Mouse (Mus musculus) embryonic facial prominence, embryonic 11.5 days (tissue): ENCODE measurements around the gene Arl2. TPM values are rescaled to one million over a fixed set of nuclear protein-coding genes. Genes with fewer than 3 reads are reported as not detected.
"Not testable (repeated sequence)": the region's sequence is repeated elsewhere in the genome, so short reads cannot be mapped to it uniquely, and the experiment has no call there.

Experiments used
- ATAC-seq: fragments of 200-750 bp; cut with Nextera tagmentation; replicated peaks from 2 replicates; pipeline ENCODE4 v1.8.0; 2017; ENCODE audit warnings: low read depth; ENCODE audit not compliant: insufficient number of reproducible peaks, low FRiP score, low TSS enrichment
- DNase-seq: peaks from one replicate; pipeline ENCODE4 v3.0.0-alpha.2; 2015; ENCODE audit warnings: low spot score
- H3K27ac ChIP-seq: fragments of 300-500 bp; sonication (generic); replicated peaks from 2 replicates; pipeline ENCODE4 v1.5.1; 2014; ENCODE audit warnings: mild to moderate bottlenecking, low read depth, low read length, control low read depth
- H3K27me3 ChIP-seq: fragments of 300-500 bp; sonication (generic); 2 replicates; pipeline ENCODE4 v1.6.1; 2014; ENCODE audit warnings: mild to moderate bottlenecking, low read length, moderate library complexity, mixed read lengths; ENCODE audit not compliant: control insufficient read depth, insufficient read depth
- H3K36me3 ChIP-seq: fragments of 300-500 bp; sonication (generic); replicated peaks from 2 replicates; pipeline ENCODE4 v1.6.1; 2014; ENCODE audit warnings: low read depth, mild to moderate bottlenecking, low read length, moderate library complexity, mixed read lengths; ENCODE audit not compliant: control insufficient read depth, insufficient read depth
- H3K4me1 ChIP-seq: fragments of 300-500 bp; sonication (generic); 2 replicates; pipeline ENCODE4 v1.6.1; 2014; ENCODE audit warnings: low read length, mixed read lengths; ENCODE audit not compliant: control insufficient read depth, insufficient read depth
- H3K4me2 ChIP-seq: fragments of 300-500 bp; sonication (generic); 2 replicates; pipeline ENCODE4 v1.6.1; 2014; ENCODE audit warnings: low read depth, mild to moderate bottlenecking, control low read depth, low read length, moderate library complexity
- H3K4me3 ChIP-seq: fragments of 300-500 bp; sonication (generic); 2 replicates; pipeline ENCODE4 v1.5.1; 2014; ENCODE audit warnings: low read depth, low read length, control low read depth
- H3K9ac ChIP-seq: fragments of 300-500 bp; sonication (generic); replicated peaks from 2 replicates; pipeline ENCODE4 v1.6.1; 2014; ENCODE audit warnings: mild to moderate bottlenecking, control low read depth, low read length
- H3K9me3 ChIP-seq: fragments of 300-500 bp; sonication (generic); replicated peaks from 2 replicates; pipeline ENCODE4 v1.6.1; 2016; ENCODE audit warnings: mild to moderate bottlenecking, low read length, inconsistent platforms, mixed read lengths; ENCODE audit not compliant: control insufficient read depth
- WGBS: fragments of 180-500 bp; shearing (Covaris S2); extraction: QIAGEN DNeasy Blood & Tissue Kit; methylation state at CpG from one replicate; pipeline ENCODE4 v1.1.7; 2014; 5-methylcytosine and 5-hydroxymethylcytosine counted together
- polyA plus RNA-seq: library from polyadenylated mRNA; unstranded; fragments of >200 nt; fragmentation: Nextera tagmentation; extraction: Ambion mirVana; gene quantifications from 2 replicates; pipeline ENCODE4 v1.2.1, GENCODE M21; 2014

Arl2 gene
- polyA plus RNA-seq, 1 experiment from 2014 or later = 72.8 TPM

DNA sequence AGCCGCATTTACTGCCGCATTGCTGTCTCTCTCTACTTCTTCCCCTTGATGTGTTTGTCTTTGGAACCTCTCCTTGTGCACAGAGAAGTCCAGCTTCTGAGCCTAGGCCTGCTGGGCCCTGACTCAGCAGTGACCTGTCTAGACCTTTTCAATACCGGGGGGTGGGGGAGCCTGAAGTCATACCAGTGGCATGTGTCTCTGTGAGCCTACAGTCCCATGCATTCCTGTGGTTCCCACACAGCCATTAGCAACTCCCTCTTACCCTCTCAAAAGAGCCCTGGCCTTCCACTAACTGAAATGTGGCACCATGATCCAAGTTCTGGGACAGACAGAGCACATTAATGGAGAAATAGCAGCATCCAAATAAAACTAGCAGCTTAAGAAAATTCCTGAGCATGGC is 5.0 kb downstream of the Arl2 start:
- H3K27me3 ChIP-seq = no peaks in the 10 kb centered on the region
- no peak overlapping the region for H3K27ac ChIP-seq
- H3K36me3 ChIP-seq = no peaks in the 10 kb centered on the region; the same call in 1 of the 2 replicates
- ATAC-seq (no peak), DNase-seq (no peak)
- no peaks in the 10 kb centered on the region for H3K9me3 ChIP-seq
- H3K4me3 ChIP-seq = no peak overlapping the region
- WGBS = 81% methylated on average over 3 of the region's 3 CpGs
- H3K4me2 ChIP-seq = no peak overlapping the region
- no peaks in the 10 kb centered on the region for H3K4me1 ChIP-seq
- 0 out of 2 replicates have a peak overlapping the region, but pooled peaks have one; percentile 9 for H3K9ac ChIP-seq

DNA sequence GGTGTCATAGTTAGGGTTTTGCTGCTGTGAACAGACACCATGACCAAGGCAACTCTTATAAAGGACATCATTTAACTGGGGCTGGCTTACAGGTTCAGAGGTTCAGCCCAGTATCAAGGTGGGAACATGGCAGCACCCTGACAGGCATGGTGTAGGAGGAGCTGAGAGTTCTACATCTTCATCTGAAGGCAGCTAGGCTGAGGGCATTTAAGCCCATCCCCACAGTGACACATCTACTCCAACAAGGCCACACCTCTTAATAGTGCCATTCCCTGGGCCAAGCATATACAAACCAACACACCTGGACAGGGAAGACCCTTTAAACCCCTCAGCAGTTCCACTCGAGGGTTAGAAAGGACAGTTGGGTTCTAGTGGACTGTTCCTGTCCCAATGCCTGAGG is 8.2 kb downstream of the Arl2 start:
- DNase-seq, H3K4me3 ChIP-seq, H3K27ac ChIP-seq, H3K27me3 ChIP-seq, ATAC-seq, H3K9me3 ChIP-seq, H3K4me1 ChIP-seq, H3K9ac ChIP-seq, H3K4me2 ChIP-seq, H3K36me3 ChIP-seq: not testable (repeated sequence)
- WGBS = 52% methylated on average over 1 of the region's 1 CpGs

- no peak overlapping the region for H3K4me2 ChIP-seq
- H3K4me1 ChIP-seq = no peaks in the 10 kb centered on the region
- H3K4me3 ChIP-seq = no peak overlapping the region
- ATAC-seq (no peak), DNase-seq (no peak)
- H3K9ac ChIP-seq = no peak overlapping the region
- H3K9me3 ChIP-seq = no peaks in the 10 kb centered on the region
- no peaks in the 10 kb centered on the region; the same call in 1 of the 2 replicates for H3K36me3 ChIP-seq
- H3K27ac ChIP-seq = no peak overlapping the region
- WGBS = 81% methylated on average over 7 of the region's 7 CpGs
- H3K27me3 ChIP-seq = no peaks in the 10 kb centered on the region
Observed at GRCm38 (mm10) chr19:6132171-6132827, 9.0 kb downstream of the Arl2 start.

- not testable (repeated sequence) for H3K4me2 ChIP-seq, H3K9ac ChIP-seq, H3K4me1 ChIP-seq, DNase-seq, H3K27ac ChIP-seq, ATAC-seq, H3K4me3 ChIP-seq, H3K36me3 ChIP-seq, H3K9me3 ChIP-seq, H3K27me3 ChIP-seq
- WGBS = 79% methylated on average over 7 of the region's 7 CpGs
Observed at GRCm38 (mm10) chr19:6130414-6131128, 10.8 kb downstream of the Arl2 start.

GRCm38 (mm10) chr19:6127760-6128341 is 13.5 kb downstream of the Arl2 start, which contains the start of gene Snx15:
Snx15 (minus strand) TSS chr19:6128304.
- H3K27me3 ChIP-seq = no peaks in the 10 kb centered on the region
- H3K4me2 ChIP-seq = peak within 1 kb of the TSS; percentile 68
- WGBS = under 1% methylated on average over 32 of the region's 32 CpGs
- H3K4me3 ChIP-seq = peak within 1 kb of the TSS; percentile 54
- H3K9me3 ChIP-seq = no peaks in the 10 kb centered on the region
- H3K4me1 ChIP-seq = no peaks in the 10 kb centered on the region
- peak within 1 kb of the TSS; percentile 42 for H3K27ac ChIP-seq
- H3K36me3 ChIP-seq = no peaks in the 10 kb centered on the region
- peak within 1 kb of the TSS; percentile 69 for H3K9ac ChIP-seq
- DNase-seq (peak; percentile 94), ATAC-seq (peak; percentile 89)

DNA sequence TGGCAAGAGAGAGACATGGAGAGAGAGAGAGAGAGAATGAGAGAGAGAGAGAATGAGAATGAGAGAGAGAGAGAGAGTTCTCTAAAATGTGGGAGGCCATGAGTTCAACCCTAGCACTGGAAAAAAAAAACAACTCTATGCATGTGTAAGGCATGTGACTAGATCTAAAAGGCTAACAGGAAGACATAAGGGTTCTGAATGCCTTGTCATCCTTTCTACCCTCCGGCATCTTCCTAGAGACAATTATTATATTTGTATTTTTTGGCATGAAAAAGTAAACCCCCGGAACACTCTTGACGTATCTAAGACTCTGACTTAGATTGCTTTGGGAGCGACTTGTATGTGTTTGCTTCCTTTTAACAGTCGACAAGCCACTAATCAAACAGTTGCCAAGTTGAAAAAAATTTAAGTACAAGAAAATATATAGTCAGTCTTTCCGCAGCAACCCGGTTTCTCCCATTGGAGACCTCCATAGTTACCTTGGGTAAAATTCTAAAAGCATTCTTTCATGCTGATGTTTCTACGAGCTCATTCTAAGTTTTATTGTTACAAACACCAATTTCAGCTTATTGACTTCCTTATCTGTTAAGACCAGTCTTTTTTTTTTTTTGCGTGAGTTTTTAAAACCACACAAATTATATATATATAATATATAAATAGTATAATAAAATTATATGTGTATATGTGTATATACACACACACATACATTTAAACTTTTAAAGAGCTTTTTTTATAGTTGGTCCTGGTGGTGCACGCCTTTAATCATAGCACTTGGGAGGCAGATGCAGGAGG is 14.4 kb downstream of the Arl2 start:
- ATAC-seq (no peak), DNase-seq (no peak)
- H3K27ac ChIP-seq = 0 out of 2 replicates have a peak overlapping the region, but pooled peaks have one; percentile 42

DNA sequence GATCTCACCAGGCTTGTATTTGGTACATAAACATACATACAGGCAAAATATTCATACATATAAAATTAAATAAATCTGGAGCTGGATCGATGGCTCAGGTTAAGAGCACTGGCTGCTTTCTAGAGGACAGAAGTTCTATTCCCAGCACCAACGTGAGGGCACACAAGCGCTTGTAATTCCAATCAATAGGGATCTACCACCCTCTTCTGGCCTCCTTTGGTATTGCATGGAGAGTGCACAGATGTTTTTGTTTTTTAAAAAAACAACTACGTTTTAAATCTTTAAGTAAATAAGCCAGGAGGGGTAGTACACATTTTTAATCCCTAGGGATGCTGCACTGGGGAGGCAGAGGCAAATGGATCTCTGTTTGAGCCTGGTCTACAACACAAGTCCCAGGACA is 15.1 kb downstream of the Arl2 start:
- Histone ChIP-seq H3K4me1 (no peaks in the 10 kb centered on the region), H3K27me3 (no peaks in the 10 kb centered on the region), H3K27ac (no peak overlapping the region), H3K4me3 (no peak overlapping the region), H3K36me3 (no peaks in the 10 kb centered on the region), H3K4me2 (no peak overlapping the region), H3K9me3 (no peaks in the 10 kb centered on the region), H3K9ac (no peak overlapping the region)
- peak; percentile 78 for DNase-seq
- WGBS = 19% methylated on average over 4 of the region's 4 CpGs
- no peak for ATAC-seq

More for the DNA sequence above, 14.4 kb downstream of the Arl2 start:
- WGBS = 72% methylated on average over 10 of the region's 10 CpGs
- H3K27me3 ChIP-seq = no peaks in the 10 kb centered on the region
- H3K9me3 ChIP-seq = no peaks in the 10 kb centered on the region
- no peaks in the 10 kb centered on the region for H3K4me1 ChIP-seq
- H3K36me3 ChIP-seq = no peaks in the 10 kb centered on the region
- H3K4me2 ChIP-seq = peak overlapping the region; percentile 68
- peak overlapping the region; percentile 69; the same call in 1 of the 2 replicates for H3K9ac ChIP-seq
- peak overlapping the region; percentile 54 for H3K4me3 ChIP-seq
